Mouse (Mus musculus) G1E (cell line): ENCODE data around the gene Cnn2. TPM values are rescaled to one million over a fixed set of nuclear protein-coding genes. Genes with fewer than 3 reads are reported as not detected.

Experiments
- ATAC-seq: 2 replicates; pipeline ENCODE4 v1.8.0; 2016; ENCODE audit warnings: mild to moderate bottlenecking; ENCODE audit not compliant: insufficient number of reproducible peaks, poor library complexity, low FRiP score, severe bottlenecking; ENCODE audit errors: extremely low read depth
- DNase-seq: peaks from one replicate; pipeline ENCODE4 v3.0.0; 2012; ENCODE audit warnings: low spot score
- H3K27me3 ChIP-seq: 2 replicates; pipeline ENCODE4 v1.6.1; 2012; ENCODE audit warnings: mild to moderate bottlenecking, low read length, inconsistent platforms; ENCODE audit not compliant: insufficient read depth
- H3K36me3 ChIP-seq: replicated peaks from 2 replicates; pipeline ENCODE3; 2012; ENCODE audit warnings: mild to moderate bottlenecking, inconsistent platforms
- H3K4me1 ChIP-seq: 2 replicates; pipeline ENCODE4 v1.6.1; 2012; ENCODE audit warnings: low read depth, low read length, inconsistent platforms, mixed read lengths; ENCODE audit not compliant: insufficient read depth
- H3K4me3 ChIP-seq: 2 replicates; pipeline ENCODE4 v1.5.1; 2012; ENCODE audit warnings: low read depth, mild to moderate bottlenecking, inconsistent platforms, low read length, moderate library complexity, mixed read lengths
- H3K9me3 ChIP-seq: replicated peaks from 2 replicates; pipeline ENCODE4 v1.6.1; 2012; ENCODE audit warnings: inconsistent platforms
- CTCF ChIP-seq: IDR thresholded peaks from 2 replicates; pipeline ENCODE4 v1.5.1; 2012; ENCODE audit warnings: low read depth, low read length, inconsistent platforms, mixed read lengths
- GATA1 ChIP-seq: IDR thresholded peaks from 2 replicates; pipeline ENCODE4 v1.6.1; 2012; ENCODE audit warnings: borderline replicate concordance, low read length, inconsistent platforms, mixed read lengths
- GATA2 ChIP-seq: IDR thresholded peaks from 2 replicates; pipeline ENCODE4 v1.6.1; 2012; ENCODE audit warnings: low read depth, low read length, inconsistent platforms, borderline replicate concordance
- POLR2AphosphoS5 ChIP-seq: IDR thresholded peaks from 2 replicates; pipeline ENCODE4 v1.6.1; 2012; ENCODE audit warnings: low read depth, low read length, inconsistent platforms; ENCODE audit not compliant: insufficient replicate concordance
- TAL1 ChIP-seq: conservative IDR thresholded peaks from 2 replicates; pipeline ENCODE4 v1.6.1; 2012; ENCODE audit warnings: low read depth, low read length, inconsistent platforms, mixed read lengths
- polyA plus RNA-seq: library from polyadenylated mRNA; stranded (reverse); fragments of >175 nt; gene quantifications from 2 replicates; pipeline ENCODE4 v1.2.3, GENCODE M21; 2012
- total RNA-seq, 2 experiments: library from RNA; stranded (forward) in 1 of 2; stranded (reverse) in 1 of 2; fragments of 200-1000 nt in 1 of 2; fragments of >200 nt in 1 of 2; fragmentation: Nextera tagmentation in 1 of 2; gene quantifications; 2 replicates each; pipeline ENCODE4 v1.2.3; 2014 to 2017

Cnn2 gene
- total and polyA plus RNA-seq, 3 experiments = 7.4 to 20.8 (median 8.4) TPM

DNA sequence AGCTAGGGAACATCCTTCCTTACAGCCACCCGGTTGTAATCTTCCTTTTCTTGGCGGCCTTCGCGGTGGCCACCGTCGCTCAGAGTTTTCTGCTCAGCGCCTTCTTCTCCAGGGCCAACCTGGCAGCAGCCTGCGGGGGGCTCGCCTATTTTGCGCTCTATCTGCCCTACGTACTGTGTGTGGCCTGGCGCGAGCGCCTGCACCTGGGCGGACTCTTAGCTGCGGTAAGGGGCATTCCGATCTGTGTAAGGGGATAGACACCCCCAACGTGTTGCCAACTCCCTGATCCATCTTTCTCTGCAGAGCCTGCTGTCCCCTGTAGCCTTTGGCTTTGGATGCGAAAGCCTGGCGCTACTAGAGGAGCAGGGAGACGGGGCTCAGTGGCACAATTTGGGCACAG, 14.4 kb downstream of the Cnn2 start:
- peaks cover 50% of the 10 kb centered on the region for H3K4me1 ChIP-seq

DNA sequence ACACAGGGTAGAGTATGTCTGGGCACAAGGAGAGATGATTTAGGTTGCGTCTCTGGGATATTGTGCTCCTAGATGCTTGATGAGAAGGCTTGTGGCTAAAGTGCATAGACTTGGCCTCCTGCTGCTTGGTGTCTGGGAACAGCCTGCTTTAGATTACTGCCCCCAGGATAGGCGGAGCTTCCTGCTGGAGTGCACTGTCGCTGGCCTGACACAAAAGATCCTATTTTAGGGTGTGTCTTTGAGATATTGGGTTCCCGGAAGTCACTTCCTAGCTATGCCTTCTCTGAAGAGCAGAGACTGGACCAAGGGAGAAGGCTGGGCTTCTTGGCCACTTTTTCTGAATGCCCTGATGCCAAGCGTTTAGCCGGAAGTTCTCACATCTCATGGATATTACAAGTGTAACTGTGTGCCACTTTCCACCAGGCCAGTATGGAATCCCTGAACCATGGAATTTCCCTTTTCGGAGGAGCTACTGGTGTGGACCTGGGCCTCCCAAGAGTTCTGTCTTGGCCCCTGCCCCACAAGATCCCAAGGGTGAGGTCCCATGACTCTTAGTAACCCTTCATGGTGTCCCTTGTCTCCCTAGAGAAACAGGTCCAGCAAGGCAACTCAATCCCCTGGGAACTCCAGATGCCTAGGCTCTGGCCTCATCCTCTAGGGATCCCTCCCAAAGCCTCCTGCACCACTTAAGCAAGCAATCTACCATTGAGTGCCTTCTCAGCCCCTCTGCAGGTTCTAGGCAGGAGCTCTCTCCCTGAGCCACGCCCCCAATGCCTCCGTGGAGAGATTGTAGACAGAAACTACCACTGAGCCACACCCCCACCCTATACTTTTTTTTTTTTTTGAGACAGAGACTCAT, 15.2 kb downstream of the Cnn2 start:
- H3K9me3 ChIP-seq = peaks cover under 1% of the 10 kb centered on the region; the same call in 1 of the 2 replicates
- ATAC-seq = no peak; the same call in 1 of the 2 replicates
- no peak for TF ChIP-seq TAL1
- TF ChIP-seq GATA1 = no peak
- TF ChIP-seq CTCF = no peak
- TF ChIP-seq POLR2AphosphoS5 = no peak
- TF ChIP-seq GATA2 = no peak
- no peak for DNase-seq
- peaks cover 42% of the 10 kb centered on the region for H3K4me1 ChIP-seq
- no peaks in the 10 kb centered on the region for H3K27me3 ChIP-seq
- peaks cover 100% of the 10 kb centered on the region for H3K36me3 ChIP-seq
- no peak overlapping the region; the same call in 1 of the 2 replicates for H3K4me3 ChIP-seq

More for the DNA sequence above, 14.4 kb downstream of the Cnn2 start:
- DNase-seq (no peak), ATAC-seq (no peak)
- H3K27me3 ChIP-seq = no peaks in the 10 kb centered on the region
- H3K4me3 ChIP-seq = peak overlapping the region; percentile 37; the same call in 1 of the 2 replicates
- TF ChIP-seq GATA1 = no peak
- TF ChIP-seq GATA2 = no peak
- TF ChIP-seq POLR2AphosphoS5 = no peak
- TF ChIP-seq CTCF = no peak
- no peak for TF ChIP-seq TAL1
- peaks cover 100% of the 10 kb centered on the region for H3K36me3 ChIP-seq
- no peaks in the 10 kb centered on the region for H3K9me3 ChIP-seq

DNA sequence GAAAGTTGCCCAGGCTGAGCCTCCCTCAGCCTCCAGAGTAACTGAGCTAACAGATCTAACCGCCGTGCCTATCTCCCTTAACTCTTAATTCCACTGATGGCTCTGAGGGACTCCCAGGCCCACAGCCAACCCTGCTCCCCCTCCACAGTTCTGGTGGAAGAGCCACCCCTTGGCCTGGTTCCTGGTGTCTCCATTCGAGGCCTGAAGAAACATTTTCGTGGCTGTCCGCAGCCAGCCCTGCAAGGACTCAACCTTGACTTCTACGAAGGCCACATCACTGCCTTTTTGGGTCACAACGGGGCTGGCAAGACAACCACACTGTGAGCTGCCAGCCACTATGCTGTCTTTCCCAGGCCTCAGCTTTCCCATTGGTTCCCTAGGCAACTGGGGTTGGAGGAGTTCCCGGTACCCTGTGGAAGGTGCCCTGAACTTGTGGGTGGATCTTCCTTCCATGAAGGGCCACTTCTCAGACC, 15.9 kb downstream of the Cnn2 start:
- TF ChIP-seq POLR2AphosphoS5 (no peak), TAL1 (no peak), GATA1 (no peak), GATA2 (no peak)
- H3K4me1 ChIP-seq = peaks cover 38% of the 10 kb centered on the region
- no peak overlapping the region for H3K4me3 ChIP-seq
- ATAC-seq (no peak), DNase-seq (no peak)
- no peaks in the 10 kb centered on the region for H3K27me3 ChIP-seq
- H3K9me3 ChIP-seq = peaks cover 5% of the 10 kb centered on the region; the same call in 1 of the 2 replicates
- H3K36me3 ChIP-seq = peaks cover 100% of the 10 kb centered on the region

DNA sequence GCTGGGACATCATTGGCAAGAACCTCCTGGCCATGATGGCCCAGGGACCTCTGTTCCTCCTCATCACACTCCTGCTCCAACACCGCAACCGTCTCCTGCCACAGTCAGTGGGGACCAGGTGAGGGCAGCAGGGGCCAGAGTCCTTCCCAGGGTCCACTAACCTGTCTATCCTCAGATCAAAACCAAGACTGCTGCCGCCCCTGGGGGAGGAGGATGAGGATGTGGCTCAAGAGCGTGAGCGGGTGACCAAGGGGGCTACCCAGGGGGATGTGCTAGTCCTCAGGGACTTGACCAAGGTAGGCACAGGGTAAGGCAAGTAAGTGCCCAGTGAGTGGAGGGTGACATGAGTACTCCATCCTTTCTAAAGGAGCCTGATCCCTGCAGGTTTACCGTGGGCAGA, 23.4 kb downstream of the Cnn2 start:
- DNase-seq (no peak), ATAC-seq (no peak)
- H3K4me1 ChIP-seq = peaks cover 30% of the 10 kb centered on the region
- no peaks in the 10 kb centered on the region for H3K27me3 ChIP-seq
- no peak for TF ChIP-seq GATA1
- TF ChIP-seq TAL1 = no peak
- TF ChIP-seq GATA2 = no peak
- TF ChIP-seq POLR2AphosphoS5 = no peak
- no peak for TF ChIP-seq CTCF
- H3K4me3 ChIP-seq = no peak overlapping the region
- H3K36me3 ChIP-seq = peaks cover 96% of the 10 kb centered on the region
- peaks cover 27% of the 10 kb centered on the region for H3K9me3 ChIP-seq

DNA sequence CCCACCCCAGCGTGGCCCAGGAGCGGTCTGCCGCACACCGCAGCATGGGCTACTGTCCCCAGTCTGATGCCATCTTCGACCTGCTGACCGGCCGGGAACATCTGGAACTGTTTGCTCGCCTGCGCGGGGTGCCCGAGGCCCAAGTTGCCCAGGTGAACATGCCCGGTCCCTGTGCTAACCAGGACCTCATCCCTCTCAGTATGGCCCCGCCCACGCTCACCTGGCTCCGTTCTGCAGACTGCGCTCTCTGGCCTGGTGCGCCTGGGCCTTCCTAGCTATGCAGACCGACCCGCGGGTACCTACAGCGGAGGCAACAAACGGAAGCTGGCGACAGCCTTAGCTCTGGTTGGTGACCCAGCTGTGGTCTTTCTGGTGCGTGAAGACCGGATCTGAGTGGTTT, 25.2 kb downstream of the Cnn2 start:
- Histone ChIP-seq H3K27me3 (no peaks in the 10 kb centered on the region), H3K9me3 (peaks cover 26% of the 10 kb centered on the region), H3K4me1 (peaks cover 42% of the 10 kb centered on the region), H3K36me3 (peaks cover 84% of the 10 kb centered on the region), H3K4me3 (no peak overlapping the region)
- DNase-seq = no peak
- no peak for ATAC-seq
- TF ChIP-seq CTCF = no peak
- TF ChIP-seq GATA1 = no peak
- no peak for TF ChIP-seq POLR2AphosphoS5
- TF ChIP-seq GATA2 = no peak
- no peak for TF ChIP-seq TAL1

DNA sequence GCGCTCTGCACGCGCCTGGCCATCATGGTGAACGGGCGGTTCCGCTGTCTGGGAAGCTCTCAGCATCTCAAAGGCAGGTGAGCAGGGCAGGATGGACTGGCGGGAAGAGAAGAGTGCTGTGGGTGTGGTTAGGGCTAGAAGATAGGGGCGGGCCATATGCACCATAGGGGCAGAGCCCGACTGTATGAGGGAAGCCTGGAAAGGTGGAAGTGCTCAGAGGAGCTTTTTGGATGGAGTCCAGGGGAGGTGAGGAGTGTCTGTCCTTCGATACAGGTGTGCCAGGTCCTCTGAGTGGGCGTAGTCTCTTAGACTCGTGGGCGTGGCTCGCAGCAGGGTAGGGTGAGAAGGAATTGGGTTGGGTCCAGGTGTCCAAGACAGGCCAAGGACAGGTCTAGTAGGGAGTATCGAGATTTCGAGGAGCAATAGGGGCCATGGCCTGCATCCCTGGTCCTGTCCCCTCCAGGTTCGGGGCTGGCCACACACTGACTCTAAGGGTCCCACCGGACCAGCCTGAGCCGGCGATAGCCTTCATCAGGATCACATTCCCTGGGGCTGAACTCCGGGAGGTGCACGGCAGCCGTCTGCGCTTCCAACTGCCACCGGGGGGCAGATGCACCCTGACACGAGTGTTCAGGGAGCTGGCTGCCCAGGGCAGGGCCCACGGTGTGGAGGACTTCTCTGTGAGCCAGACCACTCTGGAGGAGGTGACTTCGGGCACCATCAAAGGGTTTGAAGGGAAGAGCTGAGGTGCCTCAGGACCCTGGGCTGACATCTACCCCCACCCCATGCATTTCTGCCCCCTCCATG, 26.3 kb downstream of the Cnn2 start:
- Histone ChIP-seq H3K4me1 (peaks cover 53% of the 10 kb centered on the region), H3K4me3 (peak overlapping the region; percentile 5; the same call in 1 of the 2 replicates), H3K36me3 (peaks cover 84% of the 10 kb centered on the region), H3K27me3 (no peaks in the 10 kb centered on the region), H3K9me3 (peaks cover 20% of the 10 kb centered on the region)
- no peak for ATAC-seq
- no peak for TF ChIP-seq CTCF
- no peak for TF ChIP-seq GATA2
- TF ChIP-seq GATA1 = no peak
- no peak for TF ChIP-seq POLR2AphosphoS5
- no peak for TF ChIP-seq TAL1
- DNase-seq = no peak
